ENCODE assay signal across 8 mouse cellular contexts in the genomic region with DNA sequence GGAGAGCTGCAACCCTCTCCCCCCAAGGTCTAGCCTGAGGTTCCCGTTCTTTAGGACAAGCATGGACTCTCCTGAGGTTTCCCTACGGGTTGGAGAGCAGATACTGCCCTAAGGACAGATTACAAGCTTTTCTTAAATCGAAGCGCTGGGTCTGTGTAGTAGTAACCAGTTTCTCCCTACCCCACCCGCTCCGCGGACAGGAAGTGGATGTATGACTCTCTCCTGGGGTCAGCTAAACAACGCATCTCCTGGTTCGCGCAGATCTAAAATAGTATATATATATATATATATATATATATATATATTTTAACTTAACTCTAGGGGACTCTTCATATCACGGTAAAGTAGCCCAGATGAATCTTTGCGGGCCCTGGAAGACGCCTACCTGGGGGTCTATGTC. TPM values are rescaled to one million over a fixed set of nuclear protein-coding genes. Genes with fewer than 3 reads are reported as not detected.
DNase-seq lines count a peak whose midpoint lies in the region; ATAC-seq lines count a peak whose summit lies in the region.

No protein-coding gene starts in this region.

- peak overlapping the region; percentile 71 for H3K4me3 ChIP-seq in kidney, embryonic 16.5 days (ENCODE audit: low read length)
- H3K4me3 ChIP-seq in embryonic facial prominence, embryonic 11.5 days (ENCODE audit: low read depth, low read length): peak overlapping the region; percentile 56
- peak overlapping the region; percentile 49 for H3K4me3 ChIP-seq in intestine, embryonic 14.5 days (ENCODE audit: low read depth, low read length)
- H3K4me3 ChIP-seq in neural tube, embryonic 11.5 days (ENCODE audit: low read depth, low read length): peak overlapping the region; percentile 46

- H3K36me3 ChIP-seq in kidney, embryonic 16.5 days (ENCODE audit: insufficient read depth, low read length): no peaks in the 10 kb centered on the region
- no peaks in the 10 kb centered on the region for H3K36me3 ChIP-seq in embryonic facial prominence, embryonic 11.5 days (replicated peaks; ENCODE audit: control insufficient read depth, insufficient read depth, low read depth, low read length)
- no peaks in the 10 kb centered on the region for H3K36me3 ChIP-seq in intestine, embryonic 14.5 days (ENCODE audit: control insufficient read depth, insufficient read depth, low read length)
- no peaks in the 10 kb centered on the region for H3K36me3 ChIP-seq in neural tube, embryonic 11.5 days (ENCODE audit: control insufficient read depth, insufficient read depth, low read length)

- 0 out of 2 replicates have a peak, but pooled peaks have one; percentile 7 for ATAC-seq in kidney, embryonic 16.5 days (ENCODE audit: low FRiP score, low TSS enrichment)
- ATAC-seq in embryonic facial prominence, embryonic 11.5 days (replicated peaks; ENCODE audit: insufficient number of reproducible peaks, low FRiP score, low TSS enrichment, low read depth): no peak
- no peak for ATAC-seq in intestine, embryonic 14.5 days (replicated peaks; ENCODE audit: low FRiP score, low TSS enrichment, low read depth)
- ATAC-seq in neural tube, embryonic 11.5 days (ENCODE audit: insufficient read depth, low FRiP score, low TSS enrichment): no peak

- no peaks in the 10 kb centered on the region for H3K27me3 ChIP-seq in kidney, embryonic 16.5 days (ENCODE audit: insufficient read depth, low read length)
- no peaks in the 10 kb centered on the region for H3K27me3 ChIP-seq in embryonic facial prominence, embryonic 11.5 days (ENCODE audit: control insufficient read depth, insufficient read depth, low read length)
- H3K27me3 ChIP-seq in intestine, embryonic 14.5 days (replicated peaks; ENCODE audit: control insufficient read depth, insufficient read depth, low read length): no peaks in the 10 kb centered on the region
- no peaks in the 10 kb centered on the region for H3K27me3 ChIP-seq in neural tube, embryonic 11.5 days (ENCODE audit: control insufficient read depth, insufficient read depth, low read length)

- 0 out of 2 replicates have a peak, but pooled peaks cover 5% of the 10 kb centered on the region for H3K4me1 ChIP-seq in kidney, embryonic 16.5 days (ENCODE audit: insufficient read depth, low read length)
- H3K4me1 ChIP-seq in embryonic facial prominence, embryonic 11.5 days (ENCODE audit: control insufficient read depth, insufficient read depth, low read length): no peaks in the 10 kb centered on the region
- H3K4me1 ChIP-seq in intestine, embryonic 14.5 days (replicated peaks; ENCODE audit: control insufficient read depth, insufficient read depth, low read length): peaks cover 4% of the 10 kb centered on the region
- no peaks in the 10 kb centered on the region for H3K4me1 ChIP-seq in neural tube, embryonic 11.5 days (ENCODE audit: control insufficient read depth, insufficient read depth, low read length)

- 9% methylated on average over 13 of the region's 13 CpGs for WGBS in kidney, embryonic 16.5 days
- WGBS in embryonic facial prominence, embryonic 11.5 days: 13% methylated on average over 13 of the region's 13 CpGs
- 5% methylated on average over 13 of the region's 13 CpGs for WGBS in intestine, embryonic 14.5 days
- WGBS in neural tube, embryonic 11.5 days: 4% methylated on average over 13 of the region's 13 CpGs

- H3K9me3 ChIP-seq in kidney, embryonic 16.5 days (ENCODE audit: low read length): no peaks in the 10 kb centered on the region
- H3K9me3 ChIP-seq in embryonic facial prominence, embryonic 11.5 days (replicated peaks; ENCODE audit: control insufficient read depth, low read length): no peaks in the 10 kb centered on the region
- H3K9me3 ChIP-seq in intestine, embryonic 14.5 days (ENCODE audit: control insufficient read depth, low read length): no peaks in the 10 kb centered on the region
- no peaks in the 10 kb centered on the region for H3K9me3 ChIP-seq in neural tube, embryonic 11.5 days (ENCODE audit: control insufficient read depth, low read length)

- no peak overlapping the region for H3K27ac ChIP-seq in kidney, embryonic 16.5 days (ENCODE audit: low read length)
- no peak overlapping the region for H3K27ac ChIP-seq in embryonic facial prominence, embryonic 11.5 days (replicated peaks; ENCODE audit: low read depth, low read length)
- H3K27ac ChIP-seq in intestine, embryonic 14.5 days (ENCODE audit: low read depth): no peak overlapping the region
- no peak overlapping the region for H3K27ac ChIP-seq in neural tube, embryonic 11.5 days (ENCODE audit: low read depth, low read length)

- intact Hi-C loops in left cerebral cortex, postnatal 14 days (cut with DNase I): no loop called here

- peak overlapping the region; percentile 81 for H3K9ac ChIP-seq in kidney, embryonic 16.5 days (replicated peaks; ENCODE audit: low read length)
- H3K9ac ChIP-seq in embryonic facial prominence, embryonic 11.5 days (replicated peaks; ENCODE audit: low read length): peak overlapping the region; percentile 71
- peak overlapping the region; percentile 50 for H3K9ac ChIP-seq in intestine, embryonic 14.5 days (ENCODE audit: low read length)
- peak overlapping the region; percentile 60 for H3K9ac ChIP-seq in neural tube, embryonic 11.5 days (ENCODE audit: low read length)

- DNase-seq in kidney, adult 9 months: no peak
- no peak for DNase-seq in embryonic facial prominence, embryonic 11.5 days (ENCODE audit: low spot score)
- no peak for DNase-seq in intestine, embryonic 14.5 days (ENCODE audit: low spot score)
- peak; percentile 13 for DNase-seq in neural tube, embryonic 11.5 days (ENCODE audit: low spot score)
- DNase-seq in right cerebral cortex, postnatal 10 days (ENCODE audit: low spot score in 2 of 2): no peak
- DNase-seq in thymus, postnatal 4 days: no peak
- no peak for DNase-seq in left cerebral cortex, postnatal 14 days (ENCODE audit: low spot score in 2 of 2)

- H3K4me2 ChIP-seq in kidney, embryonic 16.5 days (replicated peaks; ENCODE audit: low read depth, low read length): peak overlapping the region; percentile 87
- peak overlapping the region; percentile 87 for H3K4me2 ChIP-seq in embryonic facial prominence, embryonic 11.5 days (ENCODE audit: low read depth, low read length)
- peak overlapping the region; percentile 58 for H3K4me2 ChIP-seq in intestine, embryonic 14.5 days (ENCODE audit: low read length)
- H3K4me2 ChIP-seq in neural tube, embryonic 11.5 days (ENCODE audit: low read depth): peak overlapping the region; percentile 68

RNA-seq across cellular contexts. Expression of gene Hebp2, which starts 0.6 kb away (rescaled TPM):
- polyA plus RNA-seq in kidney, embryonic 16.5 days (2015; fragmentation: Nextera tagmentation; extraction: Ambion mirVana): 13.3 and 14.2 TPM in 2 replicates
- polyA plus RNA-seq in embryonic facial prominence, embryonic 11.5 days (2014; fragmentation: Nextera tagmentation; extraction: Ambion mirVana): 17.5 and 18.2 TPM in 2 replicates
- 12.3 and 17.9 TPM in 2 replicates for polyA plus RNA-seq in intestine, embryonic 14.5 days (2014; fragmentation: Nextera tagmentation; extraction: Ambion mirVana)
- polyA plus RNA-seq in neural tube, embryonic 11.5 days (2014; fragmentation: Nextera tagmentation; extraction: Ambion mirVana): 16.9 and 19.3 TPM in 2 replicates
- 1 to 10 TPM; 3.0 to 3.1 TPM for total RNA-seq in left cerebral cortex, postnatal 14 days (2021)
